Mouse (Mus musculus): ENCODE data around the gene Asic2.

GRCm38 (mm10) chr11:81738995-81739394 is 229.3 kb downstream of the Asic2 start:
- TF ChIP-seq CTCF (conservative IDR thresholded peaks at IDR 0.05; ENCODE audit: insufficient read depth, insufficient read length, low read depth, low read length) (no peak), POLR2A (IDR thresholded peaks at IDR 0.05; ENCODE audit: low read depth, low read length) (no peak)
